Mouse (Mus musculus): ENCODE results near the gene Kif1c.

The Kif1c gene

DNA sequence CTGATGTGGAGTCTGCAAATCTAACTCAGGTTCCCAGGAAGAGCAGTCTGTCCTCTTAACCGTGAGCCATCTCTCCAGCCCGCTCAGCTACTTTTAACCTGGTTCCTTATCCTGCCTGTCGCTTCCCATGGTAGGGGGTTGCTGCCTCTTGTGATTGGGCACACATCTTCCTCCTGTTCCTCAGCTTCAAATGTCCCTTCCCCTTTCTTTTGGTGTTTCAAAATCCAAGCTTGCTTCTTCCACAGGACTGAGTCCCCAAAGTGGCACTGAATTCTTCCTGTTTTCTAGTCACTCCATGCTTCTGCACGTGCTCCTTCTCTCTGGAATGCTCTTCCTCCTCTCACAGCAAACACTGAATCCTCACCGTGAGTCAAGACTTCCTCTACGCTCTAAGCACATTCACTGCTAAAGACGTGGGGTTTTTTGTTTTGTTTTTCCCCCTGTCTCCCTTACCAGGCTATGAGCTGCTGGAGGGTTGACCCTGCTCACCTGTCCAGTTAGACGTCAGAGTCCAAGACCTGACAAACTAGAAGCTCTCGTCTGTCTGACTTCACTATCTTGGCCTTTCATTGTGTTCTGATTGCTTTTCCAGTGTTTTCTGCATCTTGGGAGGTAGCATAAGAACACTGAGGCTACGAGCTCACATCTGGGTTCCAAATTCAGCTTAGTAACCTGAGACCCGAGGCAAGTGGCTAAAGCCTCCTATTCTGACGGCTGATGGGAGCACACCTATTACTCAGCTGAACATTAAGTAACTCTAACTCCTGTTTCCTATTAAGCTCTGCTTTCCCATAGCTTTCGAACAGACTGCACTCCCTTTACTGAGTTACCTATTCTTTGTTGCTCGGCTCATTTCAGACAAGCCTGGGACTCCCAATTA lies 32.8 kb upstream of the Kif1c start:
- DNase-seq (ENCODE audit: low read depth, low spot score): no peak

DNA sequence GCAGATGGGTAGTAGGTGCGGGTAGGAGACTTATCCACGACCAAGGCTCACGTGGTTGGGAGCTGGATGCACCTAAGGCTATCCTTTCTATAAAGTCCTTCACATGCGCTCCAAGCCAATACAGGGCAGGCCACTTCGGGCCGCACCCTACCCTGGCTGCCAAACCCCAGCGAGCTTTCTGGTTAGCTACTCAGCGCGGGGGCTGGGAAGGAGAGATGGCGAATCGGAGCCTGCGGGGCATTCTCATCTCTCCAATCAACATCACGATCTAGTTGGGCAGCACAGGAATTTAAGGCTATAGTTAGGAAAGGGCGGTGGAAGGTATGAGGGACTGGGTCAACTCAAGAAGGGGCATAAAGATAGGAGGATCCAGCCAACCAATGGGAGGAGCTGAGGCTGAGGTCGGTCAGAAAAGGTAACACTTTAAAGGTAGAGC lies 32.0 kb upstream of the Kif1c start:
- DNase-seq (ENCODE audit: low read depth, low spot score): no peak

DNA sequence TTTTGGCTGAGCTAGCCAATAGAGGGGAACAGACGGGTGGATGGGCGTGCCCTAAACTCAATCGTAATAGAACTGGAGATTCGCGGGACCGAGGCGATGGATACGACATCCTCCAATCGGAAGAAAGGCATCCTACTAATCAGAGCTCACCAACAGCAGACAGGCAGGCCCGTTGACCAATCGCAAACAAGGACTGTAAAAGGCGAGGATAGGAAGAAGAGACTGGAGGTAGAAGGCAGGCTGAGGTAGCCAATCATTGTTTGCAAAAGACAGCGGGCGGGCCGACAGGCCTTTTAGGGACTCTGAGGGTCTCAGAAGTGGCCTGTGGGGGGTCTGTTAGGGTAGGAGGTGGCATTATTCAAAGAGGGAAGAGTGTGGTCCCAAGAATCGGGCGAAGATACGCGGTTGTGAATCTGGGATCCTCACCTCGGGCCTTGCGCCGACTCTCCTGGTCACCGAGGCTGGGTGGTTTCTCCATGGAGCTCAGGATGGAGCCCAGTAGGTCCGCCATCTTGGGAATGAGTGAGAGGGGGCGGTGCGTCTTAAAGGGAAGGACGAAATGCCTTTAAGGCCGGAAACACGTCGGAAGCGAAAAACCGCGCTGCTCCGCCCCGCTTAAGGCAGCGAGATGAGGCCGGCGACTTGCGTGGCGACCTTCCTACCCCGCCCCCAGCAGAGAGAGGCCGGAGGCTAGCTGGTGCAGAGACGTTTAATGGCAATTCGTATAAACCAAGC lies 31.4 kb upstream of the Kif1c start, which contains the start of gene Spag7:
Gene Spag7, minus strand, starts transcription at position 646 of the 735 bp plus-strand sequence.
- DNase-seq (ENCODE audit: low read depth, low spot score): peak; percentile 99

DNA sequence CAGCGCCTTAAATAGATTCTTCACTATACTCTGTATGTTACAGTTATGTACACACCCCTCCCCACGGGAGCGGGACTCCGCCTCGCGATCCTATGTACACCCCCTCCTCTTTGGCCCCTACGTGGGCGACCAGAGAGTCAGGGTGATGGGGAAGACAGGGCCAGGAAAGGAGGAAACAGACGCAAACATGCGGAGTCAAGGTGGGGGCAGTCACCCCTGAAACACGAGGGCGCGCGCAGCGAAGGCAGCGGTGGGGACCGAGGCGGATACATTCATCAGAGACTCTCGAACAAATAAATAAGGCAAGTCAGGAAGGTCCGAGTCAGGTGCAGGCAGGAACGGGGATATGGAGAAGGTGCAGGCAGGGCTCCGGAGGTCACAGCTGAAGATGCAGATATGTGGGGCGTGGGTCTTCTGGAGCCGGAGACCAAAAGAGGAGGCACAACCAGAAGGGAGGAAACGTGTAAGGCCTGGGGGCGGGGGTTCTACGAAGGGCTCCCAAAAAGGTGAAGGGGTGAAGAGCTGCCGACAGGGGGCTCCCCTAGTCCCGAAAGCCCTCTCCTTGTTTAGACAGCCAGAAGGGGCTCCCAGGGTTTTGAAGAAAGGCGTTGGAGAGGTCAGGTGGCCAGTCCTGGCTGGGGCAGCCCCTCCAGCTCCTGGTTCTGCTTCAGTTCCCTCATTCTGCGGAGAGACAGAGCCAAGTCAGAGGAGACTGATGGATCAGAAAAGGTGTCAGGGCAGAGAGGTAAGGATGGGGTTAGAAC lies 30.6 kb upstream of the Kif1c start:
- peak; percentile 58 for DNase-seq (ENCODE audit: low read depth, low spot score)

DNA sequence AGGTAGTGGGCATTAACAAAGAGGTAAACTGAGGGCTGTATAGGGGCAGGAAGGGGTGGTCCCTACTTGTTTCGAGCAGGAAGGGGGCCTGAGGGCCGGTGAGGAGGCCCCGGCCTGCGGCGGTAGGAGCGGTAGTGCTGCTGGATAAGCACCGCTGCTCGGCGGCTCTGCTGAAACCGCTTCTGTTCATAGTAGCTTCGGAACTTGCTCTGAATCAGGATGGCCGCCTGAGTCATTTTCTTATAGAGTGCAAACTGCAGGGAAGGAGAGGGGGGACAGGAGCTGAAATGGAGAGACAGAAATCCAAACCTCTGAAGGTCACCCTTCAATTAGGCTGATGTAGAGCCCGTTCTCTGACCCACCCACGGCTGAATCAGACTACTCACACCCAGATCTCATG lies 29.9 kb upstream of the Kif1c start:
- DNase-seq (ENCODE audit: low read depth, low spot score): no peak

DNA sequence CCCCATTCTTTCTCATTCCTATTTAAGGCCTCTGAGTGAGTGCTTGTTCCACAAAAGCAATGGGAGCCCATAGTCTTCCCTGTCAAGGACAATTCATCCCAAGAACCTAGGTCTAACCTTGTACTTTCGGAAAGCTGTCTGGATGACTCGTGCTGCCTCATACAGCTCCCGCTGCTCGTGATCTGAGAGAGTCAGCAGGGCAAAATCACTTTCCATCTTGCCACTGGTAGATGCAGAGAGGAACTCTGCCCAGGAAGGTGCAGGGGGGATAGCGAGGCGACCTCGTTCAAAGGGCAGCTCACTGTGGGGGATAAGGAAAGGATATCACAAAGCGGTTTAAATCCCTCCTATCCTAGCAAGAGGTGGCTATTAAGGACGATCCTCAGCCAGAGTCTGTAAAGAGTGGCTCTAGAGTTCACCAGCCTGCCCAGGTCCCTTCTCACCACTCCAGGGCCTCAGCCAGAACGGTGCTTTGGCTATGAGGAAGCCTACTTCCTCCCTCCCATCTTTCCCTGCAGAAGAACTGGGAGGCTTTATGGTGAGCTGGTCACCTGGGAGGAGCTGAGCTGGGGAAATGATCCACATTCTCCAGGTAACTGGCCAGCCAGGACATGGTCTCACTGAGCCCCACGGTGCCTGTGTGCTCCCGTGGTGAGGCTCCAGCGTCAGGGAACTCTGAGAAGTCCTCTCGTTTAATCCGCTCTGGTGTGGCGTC lies 28.9 kb upstream of the Kif1c start:
- DNase-seq (ENCODE audit: low read depth, low spot score): no peak

DNA sequence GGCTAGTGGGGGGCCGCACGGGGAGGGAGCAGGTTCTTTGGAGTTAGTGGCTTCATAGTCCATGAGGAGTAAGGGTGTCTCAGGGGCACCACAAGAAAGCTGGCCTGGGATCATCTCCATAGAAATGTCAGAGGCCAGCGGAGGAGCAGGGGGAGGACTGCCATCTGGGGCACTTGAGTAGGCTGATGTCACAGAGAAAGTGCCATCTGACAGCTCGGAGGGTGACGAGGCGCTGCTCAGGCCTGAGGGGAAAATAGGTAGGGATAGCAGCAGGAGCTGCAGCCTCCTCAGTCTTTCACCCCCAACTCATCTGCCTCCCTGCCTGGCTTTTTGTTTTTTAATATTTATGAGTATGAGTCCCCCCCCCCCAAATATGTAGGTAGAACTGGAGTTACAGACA lies 26.3 kb upstream of the Kif1c start:
- DNase-seq (ENCODE audit: low read depth, low spot score): no peak

DNA sequence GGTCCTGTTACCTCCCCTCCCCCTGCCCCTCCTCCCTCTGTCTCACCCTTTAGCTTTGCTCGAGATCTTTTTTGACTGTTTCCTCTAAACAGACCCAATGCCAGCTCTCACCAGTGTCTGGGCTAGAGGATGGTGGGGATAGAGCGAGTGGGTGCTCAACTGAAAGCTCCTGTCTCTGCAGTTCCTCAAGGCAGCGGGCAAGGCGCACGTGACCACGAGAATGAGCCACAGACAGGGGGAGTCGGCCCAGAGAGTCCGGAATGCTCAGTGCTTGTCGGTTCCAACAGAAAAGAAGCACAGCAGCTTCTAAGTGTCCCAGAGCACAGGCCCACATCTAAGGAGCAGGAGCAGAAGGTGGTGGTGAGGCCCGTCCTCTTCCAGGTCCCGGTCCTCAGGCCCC lies 25.8 kb upstream of the Kif1c start:
- no peak for DNase-seq (ENCODE audit: low read depth, low spot score)

DNA sequence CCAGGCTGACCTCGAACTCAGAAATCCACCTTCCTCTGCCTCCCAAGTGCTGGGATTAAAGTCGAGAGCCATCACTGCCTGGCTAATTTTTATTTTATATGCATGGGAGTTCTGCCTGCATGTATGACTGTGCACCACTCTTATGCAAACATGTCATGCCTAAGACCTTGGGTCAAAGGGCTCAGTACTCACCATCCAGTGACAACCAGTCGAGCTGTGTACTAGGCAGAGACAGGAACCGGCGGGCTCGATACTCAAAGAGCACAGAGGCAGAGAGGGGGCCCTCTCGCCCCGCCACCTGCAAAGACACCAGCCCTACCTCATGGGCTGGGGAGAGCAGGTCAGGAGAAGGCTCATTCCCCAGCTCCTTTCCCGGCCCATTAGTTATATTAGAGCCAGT lies 22.3 kb upstream of the Kif1c start:
- no peak for DNase-seq (ENCODE audit: low read depth, low spot score)

DNA sequence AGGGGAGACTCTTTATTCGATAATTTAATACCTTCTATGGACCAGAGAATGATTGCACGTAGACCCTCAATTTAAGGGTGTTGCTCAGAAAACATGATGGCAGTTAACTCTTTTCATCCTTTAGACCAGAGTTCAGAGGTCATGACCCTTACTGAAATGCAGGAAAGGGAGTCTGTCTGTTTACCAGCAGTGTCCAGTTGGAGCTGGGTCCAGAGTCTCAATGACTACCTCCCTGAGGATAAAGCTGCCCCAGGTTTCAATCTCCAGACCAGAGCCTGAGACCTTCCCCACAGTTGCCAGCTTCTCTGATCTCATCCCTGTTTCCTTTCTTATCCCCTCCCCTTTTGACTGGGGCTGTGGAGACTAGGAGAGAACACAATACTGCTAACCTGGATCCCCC lies 21.8 kb upstream of the Kif1c start:
- DNase-seq (ENCODE audit: low read depth, low spot score): no peak

DNA sequence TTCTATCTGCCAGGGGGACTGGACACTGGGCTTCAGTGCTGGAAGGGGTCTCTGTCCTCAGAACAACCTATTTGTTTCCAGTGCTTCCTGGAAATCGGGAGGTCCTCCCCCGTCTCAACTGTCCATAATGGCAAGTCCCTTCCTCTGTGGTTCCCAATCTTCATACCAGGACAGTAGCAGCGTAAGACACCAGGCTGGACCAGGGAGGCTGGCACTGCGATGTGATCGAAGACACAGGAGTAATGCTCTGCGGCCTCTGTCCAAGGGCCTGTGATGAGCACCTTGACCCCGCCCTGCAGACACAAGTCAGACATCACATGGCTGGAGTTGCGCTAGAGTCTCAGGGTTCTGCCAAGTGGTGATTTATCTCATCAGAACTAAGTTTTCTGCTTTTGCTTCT lies 21.0 kb upstream of the Kif1c start:
- no peak for DNase-seq (ENCODE audit: low read depth, low spot score)

DNA sequence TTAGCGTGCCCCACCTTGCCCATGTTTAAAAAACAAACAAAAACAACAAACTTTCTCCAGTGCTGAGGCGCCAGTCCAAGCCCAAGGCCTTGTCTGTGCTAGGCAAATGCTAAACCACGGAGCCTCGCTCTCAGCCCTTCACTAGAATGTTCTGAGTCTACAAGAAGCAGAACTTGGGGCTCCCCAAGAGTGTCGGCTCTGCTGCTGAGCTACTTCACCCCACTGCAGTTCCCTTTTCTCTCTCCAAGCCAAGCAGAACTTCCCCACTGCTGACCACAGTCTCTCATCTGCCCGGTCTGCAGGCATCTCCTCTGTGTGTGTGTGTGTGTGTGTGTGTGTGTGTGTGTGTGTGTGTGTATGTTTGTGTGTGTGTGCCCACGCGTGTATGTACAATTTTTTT lies 20.5 kb upstream of the Kif1c start:
- DNase-seq (ENCODE audit: low read depth, low spot score): no peak

DNA sequence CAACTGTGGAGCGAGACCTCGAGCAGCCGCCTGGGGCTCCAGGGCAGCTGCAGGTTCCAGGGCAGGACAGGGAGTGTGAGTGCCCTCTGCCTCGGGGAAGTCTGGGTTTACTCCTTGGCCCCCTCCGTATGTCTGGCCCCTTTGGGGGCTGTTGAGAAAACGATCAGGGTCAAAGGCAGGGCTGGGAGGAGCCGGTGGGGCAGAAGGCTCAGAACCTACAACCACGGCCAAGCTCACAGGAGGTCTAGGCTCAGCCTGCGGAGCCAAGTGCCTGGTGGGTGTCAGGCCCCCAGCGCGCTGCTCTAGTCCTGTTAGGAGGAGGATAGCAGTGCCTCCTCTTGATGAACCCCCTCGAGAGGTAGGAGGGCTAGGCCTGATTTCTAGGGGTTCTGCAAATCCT lies 19.2 kb upstream of the Kif1c start:
- no peak for DNase-seq (ENCODE audit: low read depth, low spot score)

DNA sequence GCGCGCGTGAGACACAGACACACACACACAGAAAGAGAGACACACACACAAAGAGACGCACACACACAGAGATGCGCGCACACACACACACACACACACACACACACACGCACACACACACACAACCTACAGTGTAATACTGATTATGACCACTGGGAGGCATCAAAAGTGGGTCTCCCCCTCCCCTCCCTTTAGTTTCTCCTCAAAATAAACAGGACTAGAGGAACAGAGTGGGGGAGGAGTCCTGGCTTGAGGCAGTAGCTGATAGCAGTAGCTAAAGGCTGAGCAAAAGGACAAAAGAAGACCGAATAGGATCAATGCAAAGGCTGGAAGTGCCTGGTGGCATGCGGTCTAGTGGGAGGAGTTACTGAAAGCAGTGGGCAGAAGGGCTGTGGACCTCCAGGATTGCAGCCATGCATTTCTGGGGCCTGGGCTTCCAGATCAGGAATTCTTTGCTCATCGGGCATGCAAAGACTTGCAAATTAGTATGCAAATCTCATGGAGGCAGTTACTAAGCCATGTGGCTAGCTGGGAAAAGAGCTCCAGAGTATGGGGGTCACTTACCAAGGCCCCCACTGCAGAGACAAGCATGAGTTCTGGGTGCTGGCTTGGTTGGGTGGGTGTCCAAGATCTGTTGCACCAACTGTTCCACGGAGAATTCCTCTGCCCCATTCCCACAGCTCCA lies 18.3 kb upstream of the Kif1c start:
- DNase-seq (ENCODE audit: low read depth, low spot score): no peak

DNA sequence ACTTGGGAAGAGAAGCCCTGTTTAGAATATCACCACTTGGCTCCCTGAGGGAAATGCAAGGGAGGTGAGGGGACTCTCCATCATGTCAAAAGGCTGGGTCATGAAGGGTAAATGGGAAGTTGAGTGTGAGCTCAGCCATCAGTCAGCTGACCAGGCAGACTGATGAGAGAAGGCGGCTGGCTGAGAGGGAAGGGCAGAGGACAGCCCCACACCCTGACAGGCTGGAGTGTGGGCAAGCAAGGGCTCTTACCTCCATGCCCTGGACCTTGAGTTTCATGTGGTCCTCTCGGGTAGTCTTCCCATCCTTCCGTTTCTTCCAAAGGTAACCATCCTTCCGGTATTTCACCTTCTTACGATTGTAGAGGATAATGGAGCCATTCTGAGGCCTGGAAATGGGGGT lies 16.7 kb upstream of the Kif1c start:
- no peak for DNase-seq (ENCODE audit: low read depth, low spot score)

DNA sequence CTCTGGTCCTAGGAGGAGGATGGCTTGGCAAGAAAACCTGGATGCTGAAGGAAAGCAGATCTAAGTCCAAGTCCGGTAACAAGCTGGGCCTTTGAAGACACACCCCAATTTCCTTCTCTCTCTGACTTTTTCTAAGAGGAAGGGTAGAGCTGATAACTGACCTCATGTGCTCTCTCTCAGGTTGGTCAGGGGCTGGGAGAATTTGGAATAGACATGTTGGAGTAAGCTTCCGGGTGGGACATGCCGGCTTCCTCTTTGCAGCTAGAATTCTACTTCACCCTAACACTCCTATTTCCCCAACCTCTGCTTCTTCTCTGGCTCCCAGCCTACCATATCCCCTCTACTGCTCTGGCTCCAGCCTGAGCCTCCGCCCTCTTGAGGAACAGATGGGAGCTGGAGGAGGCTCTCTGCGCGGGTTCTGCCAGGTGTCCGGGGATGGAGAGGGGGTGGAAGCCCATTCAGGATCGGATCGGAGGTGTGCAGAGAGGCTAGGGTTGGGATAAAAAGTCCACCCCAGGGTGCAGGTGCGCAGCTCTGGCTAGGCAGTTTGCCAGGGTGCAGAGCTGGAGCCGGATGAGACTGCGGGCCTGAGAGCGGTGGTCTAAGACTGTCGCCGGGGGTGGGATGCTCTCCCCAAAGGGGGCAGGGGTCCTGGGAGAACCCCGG lies 13.3 kb upstream of the Kif1c start:
- DNase-seq (ENCODE audit: low read depth, low spot score): no peak

DNA sequence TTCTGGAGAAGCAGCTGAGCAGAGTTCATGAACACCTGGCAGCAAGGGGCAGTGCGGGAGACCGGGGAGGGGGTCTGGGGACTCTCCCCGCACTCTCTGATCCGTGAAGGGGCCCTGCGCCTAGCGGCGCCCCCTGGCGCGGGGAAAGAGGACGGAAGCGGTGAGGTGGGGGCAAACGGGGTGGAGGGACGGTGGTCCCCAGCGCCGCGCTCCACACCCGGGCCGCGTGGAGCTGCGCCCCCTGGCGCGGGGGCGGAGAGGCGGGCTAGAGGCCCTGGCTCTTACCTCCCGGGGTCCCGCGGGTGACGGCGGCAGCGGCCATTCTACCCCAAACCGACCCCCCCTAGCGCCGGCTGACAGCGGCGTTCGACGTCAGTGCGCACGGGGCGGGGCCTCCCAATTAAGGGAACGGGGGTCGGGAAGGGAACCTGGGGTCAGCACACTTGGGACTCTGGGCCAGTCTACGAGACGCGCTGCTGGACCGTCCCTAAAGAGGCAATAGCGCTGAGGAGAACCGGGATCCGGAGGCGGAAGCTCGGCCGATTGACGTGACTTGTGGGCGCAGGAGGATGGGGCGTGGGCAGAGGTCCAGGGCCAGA lies 12.6 kb upstream of the Kif1c start, which contains the start of gene Camta2:
Gene Camta2, minus strand, starts transcription at position 505 of the 599 bp plus-strand sequence.
- DNase-seq (ENCODE audit: low read depth, low spot score): peak; percentile 86

DNA sequence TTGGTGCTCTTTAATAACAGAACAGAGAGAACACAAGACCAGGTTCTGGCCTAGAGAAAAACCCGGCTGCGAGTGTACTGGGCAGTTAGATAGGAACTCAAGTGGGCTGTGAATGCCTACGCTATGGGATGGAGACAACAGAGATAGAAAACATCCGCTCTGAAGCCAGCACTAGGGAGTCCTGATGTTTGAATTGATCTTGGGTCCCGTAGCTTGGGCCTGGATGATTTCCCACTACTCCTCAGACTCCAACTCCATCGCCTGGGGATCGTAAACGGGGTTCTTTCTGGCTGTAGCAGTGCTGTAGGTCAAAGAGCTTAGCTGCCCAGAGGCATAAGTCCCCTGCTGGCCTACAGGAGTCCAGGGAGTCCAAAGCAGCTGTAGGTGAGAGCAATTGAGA lies 12.0 kb upstream of the Kif1c start:
- no peak for DNase-seq (ENCODE audit: low read depth, low spot score)

DNA sequence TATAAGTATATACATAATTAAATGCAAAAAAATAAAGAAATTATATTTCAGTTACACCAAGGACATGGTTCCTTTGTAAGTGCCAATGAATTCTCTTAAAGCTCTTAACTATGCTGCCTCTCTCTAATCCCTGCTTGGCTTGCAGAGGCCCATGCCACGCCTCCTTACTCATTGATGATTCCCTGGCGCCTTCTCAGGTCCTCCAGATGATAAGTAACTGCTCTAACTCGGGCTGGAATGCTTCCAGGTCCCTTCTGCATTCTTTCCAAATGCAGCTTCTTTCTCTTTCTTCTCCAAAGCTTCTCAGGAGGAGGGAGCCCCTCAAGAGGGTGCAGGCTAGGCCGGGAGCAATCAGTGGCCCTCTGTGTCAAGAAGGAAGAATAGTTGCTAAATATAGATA lies 10.8 kb upstream of the Kif1c start:
- no peak for DNase-seq (ENCODE audit: low read depth, low spot score)

DNA sequence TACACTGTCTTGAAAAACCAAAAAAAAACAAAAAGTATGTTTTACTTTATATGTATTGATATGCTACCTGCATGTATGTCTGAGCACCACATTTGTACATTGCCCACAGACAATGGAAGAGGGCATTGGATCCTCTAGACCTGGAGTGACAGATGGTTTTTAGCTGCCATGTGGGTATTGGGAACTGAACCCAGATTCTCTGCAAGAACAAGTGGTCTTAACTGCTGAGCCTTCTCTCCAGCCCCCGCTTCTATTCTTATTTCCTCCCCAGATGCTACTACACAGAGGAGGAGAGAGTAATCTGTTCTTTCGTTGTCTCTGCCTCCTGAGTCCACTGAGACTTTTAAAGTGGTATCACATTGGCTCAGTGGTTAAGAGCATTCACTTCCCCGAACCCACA lies 6.8 kb upstream of the Kif1c start:
- no peak for DNase-seq (ENCODE audit: low read depth, low spot score)

All from skeletal muscle tissue, adult 2 months (tissue).